Mouse (Mus musculus): ENCODE results near the gene Fkbp15.

GRCm38 (mm10) chr4:62366291-62366690, 5.9 kb upstream of the Fkbp15 start:
- TF ChIP-seq CTCF (IDR thresholded peaks at IDR 0.05; ENCODE audit: extremely low read depth, insufficient read length, insufficient replicate concordance, low read depth, low read length) = no peak
- no peak for TF ChIP-seq POLR2A (IDR thresholded peaks at IDR 0.05; ENCODE audit: low read depth, low read length)

Measured in small intestine, adult 2 months (tissue).